Mouse (Mus musculus) heart, adult 2 months (tissue): ENCODE measurements at regions not wholly inside any gene's neighbourhood (a gene's known extent, or its start where the extent isn't known, plus 50 kb on each side); places are given as distances from the start of the nearest gene placed in this dataset.
A peak's percentile ranks its signal among the peaks of the same experiment; 100 is the strongest.

Experiments used
- DNase-seq, 2 experiments: peaks; one replicate each; pipeline ENCODE4 v3.0.0; 2021
- H3K27ac ChIP-seq: fragments of 200-600 bp; 2 replicates; pipeline ENCODE4 v1.8.1; 2022
- H3K27me3 ChIP-seq: fragments of 200-500 bp; 2 replicates; pipeline ENCODE4 v1.6.1; 2012; ENCODE audit warnings: mild to moderate bottlenecking, low read length, inconsistent platforms, mixed read lengths; ENCODE audit not compliant: control insufficient read depth, insufficient read depth
- H3K36me3 ChIP-seq: fragments of 200-500 bp; 2 replicates; pipeline ENCODE4 v1.6.1; 2012; ENCODE audit warnings: low read length, inconsistent platforms; ENCODE audit not compliant: control insufficient read depth, insufficient read depth
- H3K4me1 ChIP-seq: fragments of 200-500 bp; 2 replicates; pipeline ENCODE4 v1.6.1; 2011; ENCODE audit warnings: low read length; ENCODE audit not compliant: control insufficient read depth, insufficient read depth
- H3K4me3 ChIP-seq: fragments of 200-600 bp; 2 replicates; pipeline ENCODE4 v1.8.1; 2022
- H3K79me2 ChIP-seq: fragments of 200-500 bp; replicated peaks from 2 replicates; pipeline ENCODE4 v1.6.1; 2012; ENCODE audit warnings: mild to moderate bottlenecking, inconsistent platforms, low read length, moderate library complexity, mixed read lengths; ENCODE audit not compliant: control insufficient read depth, insufficient read depth
- H3K9ac ChIP-seq: fragments of 200-500 bp; 2 replicates; pipeline ENCODE4 v1.6.1; 2012; ENCODE audit warnings: low read depth, mild to moderate bottlenecking, control low read depth, inconsistent platforms, low read length, mixed read lengths
- CTCF ChIP-seq: fragments of 200-600 bp; IDR thresholded peaks from 2 replicates; pipeline ENCODE4 v1.8.1; 2022; ENCODE audit warnings: antibody characterized with exemption, mild to moderate bottlenecking, moderate library complexity
- EP300 ChIP-seq: fragments of 200-500 bp; IDR thresholded peaks from 2 replicates; pipeline ENCODE4 v1.6.1; 2011; ENCODE audit warnings: low read depth, low read length, control low read depth; ENCODE audit not compliant: insufficient read depth
- POLR2A ChIP-seq: fragments of 200-500 bp; IDR thresholded peaks from 2 replicates; pipeline ENCODE4 v1.6.1; 2011; ENCODE audit warnings: mild to moderate bottlenecking, low read depth, low read length, control low read depth; ENCODE audit not compliant: insufficient read depth
- whole genome bisulfite sequencing: fragments of 180-500 bp; shearing (Covaris S2); methylation state at CpG from one replicate; pipeline ENCODE4 v1.1.7; 2018; 5-methylcytosine and 5-hydroxymethylcytosine counted together
- intact Hi-C: fragments of 180-260 bp; cut with DNase I; formaldehyde crosslinking; loops from one replicate; pipeline ENCODE4 v1.15.1; 2025

DNA sequence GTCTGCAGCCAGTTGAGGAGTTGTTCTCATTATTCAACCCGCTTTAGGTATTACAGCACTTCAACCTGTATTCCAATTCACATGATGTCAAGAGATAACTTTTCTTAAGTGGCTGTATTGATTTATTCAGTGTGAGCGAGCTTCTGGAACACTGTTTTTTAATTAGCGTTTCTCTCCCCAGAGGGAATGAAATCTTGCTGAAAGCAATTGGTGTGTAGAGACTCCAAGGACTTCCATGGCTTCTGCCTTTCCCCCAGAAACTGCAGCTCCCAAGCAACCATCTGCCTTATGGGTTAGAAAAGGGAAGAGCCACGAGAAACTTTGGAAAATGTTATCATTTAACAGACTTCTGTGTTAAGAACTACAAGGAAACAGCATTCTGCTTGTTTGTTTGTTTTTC, 121.4 kb downstream of the Rassf9 start:
- Histone ChIP-seq H3K4me3 (no peak overlapping the region), H3K4me1 (no peaks in the 10 kb centered on the region), H3K36me3 (no peaks in the 10 kb centered on the region), H3K79me2 (no peaks in the 10 kb centered on the region), H3K27me3 (no peaks in the 10 kb centered on the region), H3K27ac (no peak overlapping the region), H3K9ac (no peak overlapping the region)
- intact Hi-C loops = no loop called here
- TF ChIP-seq EP300 (no peak), POLR2A (no peak), CTCF (no peak)
- no peak for DNase-seq
- WGBS = 67% methylated on average over 4 of the region's 4 CpGs

DNA sequence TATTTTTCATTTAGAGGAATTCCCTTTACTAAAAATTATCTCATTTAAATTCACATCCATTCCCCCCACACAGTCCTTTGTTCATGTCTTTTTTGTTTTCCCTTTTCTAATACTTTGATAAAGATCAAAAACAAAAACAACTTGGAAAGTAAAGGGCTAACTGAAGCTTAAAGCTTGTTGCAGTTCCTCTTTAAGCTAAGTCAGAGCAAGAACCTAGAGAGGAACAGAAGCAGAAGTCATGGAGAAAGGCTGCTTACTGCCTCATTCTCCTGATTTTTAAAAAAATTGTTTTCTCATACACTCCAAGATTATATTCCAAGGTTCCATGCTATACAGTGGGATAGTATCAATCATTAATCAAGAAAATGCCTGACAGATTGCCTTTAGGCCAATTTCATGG, 116.6 kb downstream of the Rassf9 start:
- Histone ChIP-seq H3K4me1 (no peaks in the 10 kb centered on the region), H3K4me3 (no peak overlapping the region), H3K9ac (no peak overlapping the region), H3K27me3 (no peaks in the 10 kb centered on the region), H3K79me2 (no peaks in the 10 kb centered on the region), H3K27ac (no peak overlapping the region), H3K36me3 (no peaks in the 10 kb centered on the region)
- TF ChIP-seq EP300 = no peak
- no peak for TF ChIP-seq POLR2A
- TF ChIP-seq CTCF = no peak
- no peak for DNase-seq
- intact Hi-C loops = loop anchor here (10.0 kb wide), 1 partner anchor 124 kb away; no protein-coding TSS in a partner anchor

DNA sequence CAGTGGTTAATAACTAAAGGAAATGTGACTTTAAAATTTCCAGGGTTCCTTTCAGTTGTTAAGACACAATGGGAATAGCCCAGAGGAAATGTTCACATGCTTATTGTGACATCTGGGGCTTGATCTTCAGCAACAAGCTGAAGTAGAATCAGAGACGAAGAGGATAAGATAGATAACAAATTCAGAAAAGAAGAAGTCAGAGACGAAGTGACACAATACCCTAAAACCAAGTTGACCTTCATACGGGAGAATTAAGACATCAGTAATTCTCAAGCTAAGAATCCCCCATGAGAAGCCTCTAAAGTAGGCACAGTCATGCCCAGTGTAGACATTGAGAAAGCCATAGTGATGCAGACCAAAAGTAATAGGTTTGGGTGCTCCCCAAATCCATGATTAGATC, 111.9 kb downstream of the Rassf9 start:
- Histone ChIP-seq H3K9ac (no peak overlapping the region), H3K27ac (no peak overlapping the region), H3K79me2 (no peaks in the 10 kb centered on the region), H3K4me3 (no peak overlapping the region), H3K4me1 (no peaks in the 10 kb centered on the region), H3K27me3 (no peaks in the 10 kb centered on the region), H3K36me3 (no peaks in the 10 kb centered on the region)
- 63% methylated on average over 3 of the region's 3 CpGs for WGBS
- DNase-seq = no peak
- intact Hi-C loops = loop anchor here (10.0 kb wide), 1 partner anchor 119 kb away; no protein-coding TSS in a partner anchor
- no peak for TF ChIP-seq CTCF
- TF ChIP-seq EP300 = no peak
- no peak for TF ChIP-seq POLR2A

- no peaks in the 10 kb centered on the region for H3K36me3 ChIP-seq
- no peak overlapping the region for H3K9ac ChIP-seq
- TF ChIP-seq EP300 = no peak
- peak; percentile 49 for TF ChIP-seq CTCF
- no peaks in the 10 kb centered on the region for H3K27me3 ChIP-seq
- H3K4me3 ChIP-seq = no peak overlapping the region
- intact Hi-C loops = loop anchor here (10.0 kb wide), 1 partner anchor 118 kb away; no protein-coding TSS in a partner anchor
- no peaks in the 10 kb centered on the region for H3K4me1 ChIP-seq
- no peak overlapping the region for H3K27ac ChIP-seq
- no peaks in the 10 kb centered on the region for H3K79me2 ChIP-seq
- 21% methylated on average over 2 of the region's 2 CpGs for whole genome bisulfite sequencing
- DNase-seq = no peak
These were observed 110.6 kb downstream of the Rassf9 start for GRCm38 (mm10) chr10:102622583-102623008.

DNA sequence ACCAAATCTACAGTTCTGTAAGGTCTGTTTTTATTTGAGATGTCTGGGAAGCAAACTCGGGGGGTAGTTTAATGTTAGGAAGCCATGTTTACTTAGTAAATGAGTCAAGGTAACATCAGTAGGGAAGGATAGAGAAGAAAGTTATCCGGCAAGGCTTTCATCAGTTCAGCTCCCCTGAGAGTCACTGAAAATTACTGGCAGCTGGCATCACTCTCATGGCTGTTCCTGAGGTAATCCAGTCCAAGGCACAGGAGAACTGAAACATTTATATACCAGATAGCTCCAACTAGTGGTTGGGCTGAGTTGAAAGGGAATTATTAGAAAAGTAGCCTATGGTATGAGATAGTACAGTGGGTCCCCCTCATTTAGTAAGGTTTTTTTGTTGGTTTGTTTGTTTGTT, 106.7 kb downstream of the Rassf9 start:
- Histone ChIP-seq H3K4me1 (no peaks in the 10 kb centered on the region; the same call in 1 of the 2 replicates), H3K27me3 (no peaks in the 10 kb centered on the region), H3K9ac (no peak overlapping the region), H3K36me3 (no peaks in the 10 kb centered on the region), H3K27ac (no peak overlapping the region), H3K4me3 (no peak overlapping the region), H3K79me2 (no peaks in the 10 kb centered on the region)
- 74% methylated on average over 2 of the region's 2 CpGs for WGBS
- DNase-seq = no peak
- intact Hi-C loops = no loop called here
- TF ChIP-seq EP300 (no peak), POLR2A (no peak), CTCF (peak; percentile 21; the same call in 1 of the 2 replicates)

- Histone ChIP-seq H3K79me2 (no peaks in the 10 kb centered on the region), H3K27me3 (no peaks in the 10 kb centered on the region), H3K4me3 (no peak overlapping the region), H3K4me1 (no peaks in the 10 kb centered on the region; the same call in 1 of the 2 replicates), H3K9ac (no peak overlapping the region), H3K27ac (no peak overlapping the region), H3K36me3 (no peaks in the 10 kb centered on the region)
- intact Hi-C loops = no loop called here
- no peak for TF ChIP-seq CTCF
- TF ChIP-seq POLR2A = no peak
- TF ChIP-seq EP300 = no peak
- no peak for DNase-seq
- WGBS = 78% methylated on average over 10 of the region's 10 CpGs
These were observed 104.1 kb downstream of the Rassf9 start for GRCm38 (mm10) chr10:102615962-102616595.
